Mouse (Mus musculus): Measurements from ENCODE around the gene Pla1a.
A peak's percentile ranks its signal among the peaks of the same experiment; 100 is the strongest.
"Not testable (repeated sequence)": the region's sequence is repeated elsewhere in the genome, so short reads cannot be mapped to it uniquely, and the experiment has no call there.

The Pla1a gene

GRCm38 (mm10) chr16:38458600-38459280 lies 25.8 kb upstream of the Pla1a start:
- no peak for ATAC-seq (ENCODE audit: low TSS enrichment)

GRCm38 (mm10) chr16:38456812-38457567 lies 24.0 kb upstream of the Pla1a start:
- ATAC-seq (ENCODE audit: low TSS enrichment) = no peak

- no peak for ATAC-seq (ENCODE audit: low TSS enrichment)
Observed at GRCm38 (mm10) chr16:38455511-38456418, 22.8 kb upstream of the Pla1a start, which contains the start of gene Cd80. Cd80 (plus strand) TSS chr16:38455561.

- ATAC-seq (ENCODE audit: low TSS enrichment) = no peak
Observed at GRCm38 (mm10) chr16:38454533-38455254, 21.7 kb upstream of the Pla1a start.

- no peak for ATAC-seq (ENCODE audit: low TSS enrichment)
Observed at GRCm38 (mm10) chr16:38453952-38454351, 21.0 kb upstream of the Pla1a start.

- ATAC-seq (ENCODE audit: low TSS enrichment) = no peak
Observed at GRCm38 (mm10) chr16:38453203-38453553, 20.2 kb upstream of the Pla1a start.

- ATAC-seq (ENCODE audit: low TSS enrichment) = peak; percentile 97
Observed at GRCm38 (mm10) chr16:38452442-38453202, 19.7 kb upstream of the Pla1a start, which contains the start of gene Adprh. Adprh (minus strand) TSS chr16:38452703.

GRCm38 (mm10) chr16:38451421-38452205 lies 18.7 kb upstream of the Pla1a start:
- no peak for ATAC-seq (ENCODE audit: low TSS enrichment)

- ATAC-seq (ENCODE audit: low TSS enrichment) = no peak
Observed at GRCm38 (mm10) chr16:38450707-38451106, 17.8 kb upstream of the Pla1a start.

- no peak for ATAC-seq (ENCODE audit: low TSS enrichment)
Observed at GRCm38 (mm10) chr16:38448458-38448857, 15.5 kb upstream of the Pla1a start.

GRCm38 (mm10) chr16:38447366-38447765 lies 14.4 kb upstream of the Pla1a start:
- no peak for ATAC-seq (ENCODE audit: low TSS enrichment)

- ATAC-seq (ENCODE audit: low TSS enrichment) = not testable (repeated sequence)
Observed at GRCm38 (mm10) chr16:38446141-38446540, 13.2 kb upstream of the Pla1a start.

GRCm38 (mm10) chr16:38445576-38445975 lies 12.6 kb upstream of the Pla1a start:
- ATAC-seq (ENCODE audit: low TSS enrichment) = no peak

GRCm38 (mm10) chr16:38445046-38445445 lies 12.1 kb upstream of the Pla1a start:
- no peak for ATAC-seq (ENCODE audit: low TSS enrichment)

GRCm38 (mm10) chr16:38443721-38444464 lies 10.9 kb upstream of the Pla1a start:
- no peak for ATAC-seq (ENCODE audit: low TSS enrichment)

GRCm38 (mm10) chr16:38442216-38442615 lies 9.3 kb upstream of the Pla1a start:
- ATAC-seq (ENCODE audit: low TSS enrichment) = no peak

GRCm38 (mm10) chr16:38441611-38442010 lies 8.7 kb upstream of the Pla1a start:
- no peak for ATAC-seq (ENCODE audit: low TSS enrichment)

- ATAC-seq (ENCODE audit: low TSS enrichment) = no peak
Observed at GRCm38 (mm10) chr16:38440403-38440802, 7.5 kb upstream of the Pla1a start.

- peak; percentile 78 for ATAC-seq (ENCODE audit: low TSS enrichment)
Observed at GRCm38 (mm10) chr16:38439190-38439589, 6.2 kb upstream of the Pla1a start.
